In genomic region chr1:34842887-34843618, GRCm38 (mm10) we compare ENCODE assay signal across 8 mouse cellular contexts. TPM values are rescaled to one million over a fixed set of nuclear protein-coding genes. Genes with fewer than 3 reads are reported as not detected.
DNase-seq lines count a peak whose midpoint lies in the region; ATAC-seq lines count a peak whose summit lies in the region.

TSS of gene Fam168b (minus strand) at chr1:34843065.

- no peaks in the 10 kb centered on the region for H3K27me3 ChIP-seq in heart, embryonic 14.5 days (ENCODE audit: control insufficient read depth, insufficient read depth, low read length)
- H3K27me3 ChIP-seq in liver, embryonic 13.5 days: no peaks in the 10 kb centered on the region
- H3K27me3 ChIP-seq in stomach, embryonic 16.5 days (ENCODE audit: control insufficient read depth, insufficient read depth, low read length): no peaks in the 10 kb centered on the region

- no peaks in the 10 kb centered on the region for H3K9me3 ChIP-seq in heart, embryonic 14.5 days (ENCODE audit: control insufficient read depth, low read length)
- H3K9me3 ChIP-seq in liver, embryonic 13.5 days (replicated peaks): no peaks in the 10 kb centered on the region
- no peaks in the 10 kb centered on the region for H3K9me3 ChIP-seq in stomach, embryonic 16.5 days (replicated peaks; ENCODE audit: control insufficient read depth, low read length)

- H3K4me2 ChIP-seq in heart, embryonic 14.5 days (ENCODE audit: low read length): peak within 1 kb of the TSS; percentile 93
- H3K4me2 ChIP-seq in liver, embryonic 13.5 days: peak within 1 kb of the TSS; percentile 78
- peak within 1 kb of the TSS; percentile 92 for H3K4me2 ChIP-seq in stomach, embryonic 16.5 days (ENCODE audit: low read depth, low read length)

- DNase-seq in CD4-positive, CD25-positive, alpha-beta regulatory T cell, adult 2 months (ENCODE audit: low read depth, low spot score): peak; percentile 94
- peak; percentile 72 for DNase-seq in fibroblast of lung, adult 2 months (ENCODE audit: low read depth)
- DNase-seq in kidney, postnatal 14 days: peak; percentile 95
- DNase-seq in liver, embryonic 13.5 days: peak; percentile 79
- peak; percentile 92 for DNase-seq in neural tube, embryonic 10.5 days (ENCODE audit: extremely low spot score, low spot score)

- peak within 1 kb of the TSS; percentile 94 for H3K9ac ChIP-seq in heart, embryonic 14.5 days (ENCODE audit: low read length)
- peak within 1 kb of the TSS; percentile 86 for H3K9ac ChIP-seq in liver, embryonic 13.5 days
- peak within 1 kb of the TSS; percentile 95 for H3K9ac ChIP-seq in stomach, embryonic 16.5 days (ENCODE audit: low read length)

- H3K36me3 ChIP-seq in heart, embryonic 14.5 days (ENCODE audit: control insufficient read depth, insufficient read depth, low read length): no peaks in the 10 kb centered on the region
- no peaks in the 10 kb centered on the region for H3K36me3 ChIP-seq in liver, embryonic 13.5 days
- H3K36me3 ChIP-seq in stomach, embryonic 16.5 days (ENCODE audit: control insufficient read depth, insufficient read depth, low read length): no peaks in the 10 kb centered on the region

- H3K4me1 ChIP-seq in brown adipose tissue, adult 24 weeks (ENCODE audit: control insufficient read depth, insufficient read depth, insufficient read length, low read length): peaks cover 16% of the 10 kb centered on the region; the same call in 1 of the 2 replicates
- peaks cover 9 to 32% of the 10 kb centered on the region in 2 experiments for H3K4me1 ChIP-seq in heart, embryonic 14.5 days (ENCODE audit: control insufficient read depth in 2 of 2, insufficient read depth in 2 of 2, low read length in 2 of 2)
- H3K4me1 ChIP-seq in liver, embryonic 13.5 days (replicated peaks): peaks cover 43% of the 10 kb centered on the region
- H3K4me1 ChIP-seq in stomach, embryonic 16.5 days (ENCODE audit: control insufficient read depth, insufficient read depth, low read length): peaks cover 29% of the 10 kb centered on the region

- peak within 1 kb of the TSS; percentile 74 for H3K4me3 ChIP-seq in brown adipose tissue, adult 24 weeks (ENCODE audit: insufficient read depth, low read depth, low read length)
- H3K4me3 ChIP-seq in heart, embryonic 14.5 days (ENCODE audit: control insufficient read depth in 1 of 2, insufficient read depth in 1 of 2, low read depth in 1 of 2, low read length in 2 of 2): peak within 1 kb of the TSS; percentile 79 to 98
- H3K4me3 ChIP-seq in liver, embryonic 13.5 days (replicated peaks): peak within 1 kb of the TSS; percentile 85
- H3K4me3 ChIP-seq in stomach, embryonic 16.5 days (replicated peaks; ENCODE audit: low read length): peak within 1 kb of the TSS; percentile 73

- under 1% methylated on average over 50 of the region's 59 CpGs for WGBS in heart, embryonic 14.5 days
- WGBS in liver, embryonic 13.5 days (ENCODE audit: insufficient replicate concordance): 2% methylated on average over 59 of the region's 59 CpGs
- under 1% methylated on average over 49 of the region's 59 CpGs for WGBS in stomach, embryonic 16.5 days

- peak within 1 kb of the TSS; percentile 94 for H3K27ac ChIP-seq in brown adipose tissue, adult 24 weeks (replicated peaks; ENCODE audit: low read depth, low read length)
- H3K27ac ChIP-seq in heart, embryonic 14.5 days (replicated peaks in 1 of 2; ENCODE audit: control insufficient read depth in 1 of 2, insufficient read depth in 1 of 2, low read depth in 2 of 2, low read length in 2 of 2): peak within 1 kb of the TSS; percentile 95 to 96
- peak within 1 kb of the TSS; percentile 87 for H3K27ac ChIP-seq in liver, embryonic 13.5 days
- peak within 1 kb of the TSS; percentile 98 for H3K27ac ChIP-seq in stomach, embryonic 16.5 days (ENCODE audit: low read length)

- ATAC-seq in heart, embryonic 14.5 days (ENCODE audit: insufficient number of reproducible peaks, insufficient read depth, low FRiP score, low read depth): peak; percentile 86
- ATAC-seq in liver, embryonic 13.5 days (ENCODE audit: low read depth): peak; percentile 92
- ATAC-seq in stomach, embryonic 16.5 days (ENCODE audit: insufficient read depth, low FRiP score): peak; percentile 95

RNA-seq across cellular contexts. Expression of gene Fam168b, which starts in this region (rescaled TPM):
- 40.5 and 48.7 TPM in 2 replicates for polyA plus RNA-seq in brown adipose tissue, adult 24 weeks (2012; ENCODE audit: insufficient read depth, insufficient read length, missing spikeins)
- polyA plus RNA-seq in heart, embryonic 14.5 days (2014; fragmentation: Nextera tagmentation; extraction: Ambion mirVana): 36.1 and 36.9 TPM in 2 replicates
- 16.1 and 18.3 TPM in 2 replicates for polyA plus RNA-seq in liver, embryonic 13.5 days (2015; fragmentation: Nextera tagmentation; extraction: Ambion mirVana)
- polyA plus RNA-seq in stomach, embryonic 16.5 days (2015; fragmentation: Nextera tagmentation; extraction: Ambion mirVana): 45.7 and 46.2 TPM in 2 replicates

Comparison
In these comparisons a context has a peak if more than half of its experiments do, and no peak if none do; other contexts are left out.
1. Peak in every context shown above with its lines: DNase-seq, ATAC-seq, H3K4me3 ChIP-seq and H3K27ac ChIP-seq.